Mouse (Mus musculus) brain, embryonic 14.5 days (tissue): Measurements from ENCODE around the gene Stat2.

Experiments
- CTCF ChIP-seq: fragments of 200-500 bp; IDR thresholded peaks from 2 replicates; pipeline ENCODE4 v1.5.1; 2012; ENCODE audit warnings: inconsistent platforms, mild to moderate bottlenecking, moderate library complexity, borderline replicate concordance; ENCODE audit not compliant: insufficient read depth, insufficient read length; ENCODE audit errors: extremely low read depth
- POLR2A ChIP-seq: fragments of 200-500 bp; IDR thresholded peaks from 2 replicates; pipeline ENCODE4 v1.6.1; 2012; ENCODE audit warnings: mild to moderate bottlenecking, inconsistent platforms, borderline replicate concordance; ENCODE audit not compliant: poor library complexity, insufficient read depth, insufficient read length, severe bottlenecking; ENCODE audit errors: extremely low read depth

DNA sequence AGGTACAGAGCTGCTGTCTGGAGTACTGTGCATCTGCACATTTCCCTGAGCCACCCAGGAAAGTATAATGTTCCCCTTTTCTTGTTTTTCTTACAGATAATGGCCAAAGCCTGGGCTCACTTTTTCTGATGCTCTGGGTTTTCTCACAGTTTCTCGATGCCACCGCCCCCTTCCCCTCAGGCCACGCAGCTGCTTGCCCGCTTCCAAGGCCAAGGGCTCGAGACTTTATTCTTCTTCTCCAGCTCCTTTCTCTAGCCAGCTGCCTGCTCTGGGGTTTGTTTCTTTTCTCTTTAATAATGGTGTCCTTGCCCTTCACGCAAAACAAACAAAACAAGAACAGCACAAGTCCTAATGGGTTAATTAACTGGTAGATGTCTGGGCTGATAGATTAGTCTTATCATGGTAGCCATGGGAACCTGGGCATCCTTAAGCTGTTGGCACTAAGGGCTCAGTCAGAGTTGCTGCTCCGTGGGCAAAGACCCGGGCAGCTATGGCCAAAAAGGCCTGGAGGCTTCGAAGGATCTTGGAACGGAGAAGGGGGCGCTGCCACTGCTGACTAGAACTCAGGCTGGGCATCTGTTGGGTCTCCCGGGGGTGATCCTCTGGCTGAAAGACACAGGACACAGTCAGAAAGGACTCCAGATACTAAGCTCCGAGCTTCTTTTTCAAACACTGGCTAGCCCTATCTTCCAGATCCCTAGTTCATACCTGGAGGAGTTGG, 26.2 kb downstream of the Stat2 start:
- TF ChIP-seq CTCF: no peak
- no peak for TF ChIP-seq POLR2A
